Mouse (Mus musculus): ENCODE results near the gene Bmi1.

DNA sequence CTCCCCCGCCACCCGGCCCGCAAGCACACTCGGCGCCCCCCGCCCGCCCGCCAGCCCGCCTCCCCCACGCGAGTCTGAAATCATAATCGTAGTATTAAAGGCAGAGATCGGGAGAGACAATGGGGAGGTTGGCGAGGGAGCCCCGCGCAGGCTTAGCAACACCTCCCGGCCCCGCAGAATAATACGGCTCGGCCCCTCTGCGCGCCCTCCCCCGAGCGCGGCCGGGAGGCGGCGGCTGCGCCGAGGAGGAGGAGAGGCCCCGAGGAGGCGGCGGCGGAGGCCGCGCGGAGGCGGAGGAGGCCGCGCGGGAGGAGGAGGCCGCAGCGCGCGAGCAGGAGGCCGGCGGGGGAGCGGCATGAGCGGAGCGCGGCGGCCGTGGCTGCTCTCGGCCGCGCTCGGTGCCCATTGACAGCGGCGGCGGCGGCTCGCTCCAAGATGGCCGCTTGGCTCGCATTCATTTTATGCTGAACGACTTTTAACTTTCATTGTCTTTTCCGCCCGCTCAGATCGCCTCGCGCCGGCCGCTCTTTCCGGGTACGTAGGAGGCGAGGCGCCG is at the start of gene Bmi1:
- TF ChIP-seq CTCF (IDR thresholded peaks at IDR 0.05 in 2 of 3, conservative IDR thresholded peaks at IDR 0.05 in 1 of 3; ENCODE audit: control insufficient read depth in 1 of 3, insufficient read depth in 1 of 3, low read depth in 2 of 3, low read length in 3 of 3, poor library complexity in 1 of 3, severe bottlenecking in 1 of 3) (no peak), POLR2A (IDR thresholded peaks at IDR 0.05; ENCODE audit: control insufficient read depth in 1 of 2, insufficient read depth in 1 of 2, low read depth in 1 of 2, low read length in 2 of 2, poor library complexity in 1 of 2) (peak; percentile 20 to 32; a peak in 1 of 4 replicates), SIN3A (IDR thresholded peaks at IDR 0.05; ENCODE audit: low read length) (peak; percentile 23; the same call in 1 of the 2 replicates), TAL1 (IDR thresholded peaks at IDR 0.05; ENCODE audit: low read length) (no peak), GATA1 (IDR thresholded peaks at IDR 0.05; ENCODE audit: low read depth, low read length) (no peak)
